Mouse (Mus musculus) neural tube, embryonic 14.5 days (tissue): Measurements from ENCODE around the gene Tha1. TPM values are rescaled to one million over a fixed set of nuclear protein-coding genes. Genes with fewer than 3 reads are reported as not detected.

Experiments used
- ATAC-seq: fragments of 200-750 bp; cut with Nextera tagmentation; 2 replicates; pipeline ENCODE4 v1.8.0; 2017; ENCODE audit warnings: low read depth, mild to moderate bottlenecking, moderate TSS enrichment, moderate library complexity
- H3K27ac ChIP-seq: fragments of 300-500 bp; sonication (generic); 2 replicates; pipeline ENCODE4 v1.5.1; 2014; ENCODE audit warnings: low read depth, mild to moderate bottlenecking, control low read depth, low read length, moderate library complexity, mixed read lengths
- H3K27me3 ChIP-seq: fragments of 300-500 bp; sonication (generic); 2 replicates; pipeline ENCODE4 v1.6.1; 2014; ENCODE audit warnings: low read length; ENCODE audit not compliant: control insufficient read depth, insufficient read depth
- H3K36me3 ChIP-seq: fragments of 300-500 bp; sonication (generic); 2 replicates; pipeline ENCODE4 v1.6.1; 2014; ENCODE audit warnings: low read length, mixed read lengths; ENCODE audit not compliant: control insufficient read depth, insufficient read depth
- H3K4me1 ChIP-seq: fragments of 300-500 bp; sonication (generic); 2 replicates; pipeline ENCODE4 v1.6.1; 2014; ENCODE audit warnings: low read length; ENCODE audit not compliant: control insufficient read depth, insufficient read depth
- H3K4me2 ChIP-seq: fragments of 300-500 bp; sonication (generic); 2 replicates; pipeline ENCODE4 v1.6.1; 2014; ENCODE audit warnings: mild to moderate bottlenecking, low read depth, low read length, control low read depth
- H3K4me3 ChIP-seq: fragments of 300-500 bp; sonication (generic); 2 replicates; pipeline ENCODE4 v1.5.1; 2014; ENCODE audit warnings: low read depth, low read length, control low read depth, mixed read lengths
- H3K9ac ChIP-seq: fragments of 300-500 bp; sonication (generic); replicated peaks from 2 replicates; pipeline ENCODE4 v1.6.1; 2014; ENCODE audit warnings: low read depth, mild to moderate bottlenecking, control low read depth, low read length, mixed read lengths
- H3K9me3 ChIP-seq: fragments of 300-500 bp; sonication (generic); 2 replicates; pipeline ENCODE4 v1.6.1; 2016; ENCODE audit warnings: low read length; ENCODE audit not compliant: control insufficient read depth
- WGBS: fragments of 180-500 bp; shearing (Covaris S2); extraction: QIAGEN DNeasy Blood & Tissue Kit; methylation state at CpG from one replicate; pipeline ENCODE4 v1.1.7; 2014; 5-methylcytosine and 5-hydroxymethylcytosine counted together
- polyA plus RNA-seq: library from polyadenylated mRNA; unstranded; fragments of >200 nt; fragmentation: Nextera tagmentation; extraction: Ambion mirVana; gene quantifications from 2 replicates; pipeline ENCODE4 v1.2.1, GENCODE M21; 2014

The Tha1 gene
- polyA plus RNA-seq, 1 experiment from 2014 or later: 4.2 TPM

- 17% methylated on average over 6 of the region's 6 CpGs for WGBS
Measured at GRCm38 (mm10) chr11:117875681-117876080, 2.4 kb upstream of the Tha1 start.

GRCm38 (mm10) chr11:117874419-117874818 is 1.1 kb upstream of the Tha1 start:
- peaks cover 13% of the 10 kb centered on the region for H3K4me1 ChIP-seq
- no peaks in the 10 kb centered on the region for H3K9me3 ChIP-seq
- H3K27me3 ChIP-seq: no peaks in the 10 kb centered on the region
- no peak for ATAC-seq
- H3K27ac ChIP-seq: no peak overlapping the region
- no peak overlapping the region for H3K9ac ChIP-seq
- H3K4me3 ChIP-seq: no peak overlapping the region
- no peaks in the 10 kb centered on the region for H3K36me3 ChIP-seq
- no peak overlapping the region for H3K4me2 ChIP-seq
- WGBS: 61% methylated on average over 4 of the region's 4 CpGs

More at GRCm38 (mm10) chr11:117875681-117876080, 2.4 kb upstream of the Tha1 start:
- Histone ChIP-seq H3K9ac (no peak overlapping the region), H3K4me2 (no peak overlapping the region), H3K27ac (no peak overlapping the region), H3K27me3 (no peaks in the 10 kb centered on the region), H3K9me3 (no peaks in the 10 kb centered on the region), H3K36me3 (no peaks in the 10 kb centered on the region), H3K4me3 (no peak overlapping the region), H3K4me1 (peaks cover 13% of the 10 kb centered on the region)
- ATAC-seq: no peak

GRCm38 (mm10) chr11:117871911-117872584 is 1.2 kb downstream of the Tha1 start:
- WGBS: 59% methylated on average over 12 of the region's 12 CpGs
- H3K9ac ChIP-seq: no peak overlapping the region
- no peaks in the 10 kb centered on the region for H3K27me3 ChIP-seq
- no peak overlapping the region for H3K4me3 ChIP-seq
- H3K4me2 ChIP-seq: peak overlapping the region; percentile 93; the same call in 1 of the 2 replicates
- H3K4me1 ChIP-seq: 0 out of 2 replicates have a peak, but pooled peaks cover 2% of the 10 kb centered on the region
- no peaks in the 10 kb centered on the region for H3K9me3 ChIP-seq
- no peak for ATAC-seq
- no peaks in the 10 kb centered on the region for H3K36me3 ChIP-seq
- H3K27ac ChIP-seq: no peak overlapping the region

- H3K4me1 ChIP-seq: peaks cover 4% of the 10 kb centered on the region; the same call in 1 of the 2 replicates
- H3K27ac ChIP-seq: no peak overlapping the region
- H3K27me3 ChIP-seq: no peaks in the 10 kb centered on the region
- no peaks in the 10 kb centered on the region for H3K36me3 ChIP-seq
- WGBS: 74% methylated on average over 5 of the region's 5 CpGs
- H3K4me2 ChIP-seq: no peak overlapping the region
- no peak overlapping the region for H3K4me3 ChIP-seq
- no peak overlapping the region for H3K9ac ChIP-seq
- ATAC-seq: no peak
- no peaks in the 10 kb centered on the region for H3K9me3 ChIP-seq
Measured at GRCm38 (mm10) chr11:117871376-117871775, 1.9 kb downstream of the Tha1 start.

GRCm38 (mm10) chr11:117870688-117871365 is 2.5 kb downstream of the Tha1 start:
- Histone ChIP-seq H3K4me1 (peaks cover 9% of the 10 kb centered on the region; the same call in 1 of the 2 replicates), H3K4me2 (no peak overlapping the region), H3K36me3 (no peaks in the 10 kb centered on the region), H3K27me3 (no peaks in the 10 kb centered on the region), H3K4me3 (no peak overlapping the region), H3K9ac (0 out of 2 replicates have a peak overlapping the region, but pooled peaks have one; percentile 34), H3K27ac (no peak overlapping the region), H3K9me3 (no peaks in the 10 kb centered on the region)
- ATAC-seq: no peak
- 39% methylated on average over 12 of the region's 12 CpGs for WGBS

- Histone ChIP-seq H3K9ac (0 out of 2 replicates have a peak overlapping the region, but pooled peaks have one; percentile 25), H3K4me2 (no peak overlapping the region), H3K4me3 (no peak overlapping the region), H3K36me3 (no peaks in the 10 kb centered on the region), H3K27me3 (0 out of 2 replicates have a peak, but pooled peaks cover 3% of the 10 kb centered on the region), H3K27ac (0 out of 2 replicates have a peak overlapping the region, but pooled peaks have one; percentile 5), H3K4me1 (peaks cover 8% of the 10 kb centered on the region; the same call in 1 of the 2 replicates), H3K9me3 (no peaks in the 10 kb centered on the region)
- 0 out of 2 replicates have a peak, but pooled peaks have one; percentile 44 for ATAC-seq
- 13% methylated on average over 6 of the region's 6 CpGs for WGBS
Measured at GRCm38 (mm10) chr11:117865988-117866387, 7.3 kb downstream of the Tha1 start.

- no peak overlapping the region for H3K9ac ChIP-seq
- H3K27me3 ChIP-seq: 0 out of 2 replicates have a peak, but pooled peaks cover 3% of the 10 kb centered on the region
- H3K4me3 ChIP-seq: no peak overlapping the region
- H3K4me2 ChIP-seq: no peak overlapping the region
- no peak for ATAC-seq
- 57% methylated on average over 2 of the region's 2 CpGs for WGBS
- no peak overlapping the region for H3K27ac ChIP-seq
- H3K36me3 ChIP-seq: no peaks in the 10 kb centered on the region
- H3K4me1 ChIP-seq: peaks cover 8% of the 10 kb centered on the region; the same call in 1 of the 2 replicates
- H3K9me3 ChIP-seq: no peaks in the 10 kb centered on the region
Measured at GRCm38 (mm10) chr11:117864805-117865204, 8.5 kb downstream of the Tha1 start.

- H3K9me3 ChIP-seq: no peaks in the 10 kb centered on the region
- no peak overlapping the region for H3K27ac ChIP-seq
- no peak overlapping the region for H3K4me2 ChIP-seq
- no peaks in the 10 kb centered on the region for H3K36me3 ChIP-seq
- 33% methylated on average over 11 of the region's 11 CpGs for WGBS
- ATAC-seq: no peak
- no peak overlapping the region for H3K9ac ChIP-seq
- no peak overlapping the region for H3K4me3 ChIP-seq
- H3K27me3 ChIP-seq: 0 out of 2 replicates have a peak, but pooled peaks cover 3% of the 10 kb centered on the region
- H3K4me1 ChIP-seq: peaks cover 8% of the 10 kb centered on the region; the same call in 1 of the 2 replicates
Measured at GRCm38 (mm10) chr11:117863174-117863856, 10.0 kb downstream of the Tha1 start.
